Mouse (Mus musculus) forebrain, embryonic 16.5 days (tissue): ENCODE measurements around the gene Trappc12. TPM values are rescaled to one million over a fixed set of nuclear protein-coding genes. Genes with fewer than 3 reads are reported as not detected.
A peak's percentile ranks its signal among the peaks of the same experiment; 100 is the strongest.

Experiments
- ATAC-seq: fragments of 200-750 bp; cut with Nextera tagmentation; 2 replicates; pipeline ENCODE4 v1.8.0; 2017; ENCODE audit warnings: mild to moderate bottlenecking, moderate library complexity
- H3K27ac ChIP-seq: fragments of 300-500 bp; sonication (generic); 2 replicates; pipeline ENCODE4 v1.5.1; 2014; ENCODE audit warnings: low read length, control low read depth
- H3K27me3 ChIP-seq: fragments of 300-500 bp; sonication (generic); replicated peaks from 2 replicates; pipeline ENCODE4 v1.6.1; 2014; ENCODE audit warnings: low read length; ENCODE audit not compliant: control insufficient read depth, insufficient read depth
- H3K36me3 ChIP-seq: fragments of 300-500 bp; sonication (generic); 2 replicates; pipeline ENCODE4 v1.6.1; 2014; ENCODE audit not compliant: control insufficient read depth, insufficient read depth
- H3K4me1 ChIP-seq: fragments of 300-500 bp; sonication (generic); replicated peaks from 2 replicates; pipeline ENCODE4 v1.6.1; 2014; ENCODE audit warnings: low read length; ENCODE audit not compliant: control insufficient read depth, insufficient read depth
- H3K4me2 ChIP-seq: fragments of 300-500 bp; sonication (generic); 2 replicates; pipeline ENCODE4 v1.6.1; 2014; ENCODE audit warnings: mild to moderate bottlenecking, low read length, control low read depth
- H3K4me3 ChIP-seq: fragments of 300-500 bp; sonication (generic); replicated peaks from 2 replicates; pipeline ENCODE4 v1.5.1; 2014; ENCODE audit warnings: mild to moderate bottlenecking, low read length, control low read depth
- H3K9ac ChIP-seq: fragments of 300-500 bp; sonication (generic); replicated peaks from 2 replicates; pipeline ENCODE4 v1.6.1; 2014; ENCODE audit warnings: low read depth, low read length, control low read depth
- H3K9me3 ChIP-seq: fragments of 300-500 bp; sonication (generic); 2 replicates; pipeline ENCODE4 v1.6.1; 2016; ENCODE audit warnings: low read length; ENCODE audit not compliant: control insufficient read depth
- WGBS: fragments of 180-500 bp; shearing (Covaris S2); extraction: QIAGEN DNeasy Blood & Tissue Kit; methylation state at CpG from one replicate; pipeline ENCODE4 v1.1.7; 2014; 5-methylcytosine and 5-hydroxymethylcytosine counted together
- polyA plus RNA-seq: library from polyadenylated mRNA; unstranded; fragments of >200 nt; fragmentation: Nextera tagmentation; extraction: Ambion mirVana; gene quantifications from 2 replicates; pipeline ENCODE4 v1.2.1, GENCODE M21; 2015

Trappc12 gene
- polyA plus RNA-seq, 1 experiment from 2014 or later = 50.0 TPM

DNA sequence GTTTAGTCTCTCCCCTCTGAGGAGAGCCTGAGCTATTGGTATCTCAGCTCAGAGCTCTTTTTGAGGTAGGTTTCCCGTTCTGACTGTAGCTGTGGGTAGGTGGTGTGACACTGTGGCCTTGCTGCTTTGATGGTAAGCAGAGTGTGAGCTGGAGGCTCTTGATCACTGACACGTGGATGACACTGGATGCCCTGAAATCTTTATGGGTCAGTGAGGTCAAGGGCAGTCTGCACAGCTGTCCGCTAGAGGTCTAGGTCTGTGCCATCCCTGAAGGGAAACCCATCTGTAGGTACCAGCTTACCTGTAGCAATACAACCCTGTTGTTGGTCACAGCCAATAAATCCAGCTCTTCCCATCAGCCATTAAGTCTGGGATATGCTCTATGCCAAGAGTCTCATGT lies 64.5 kb downstream of the Trappc12 start:
- Histone ChIP-seq H3K4me1 (no peaks in the 10 kb centered on the region), H3K27ac (no peak overlapping the region), H3K9me3 (no peaks in the 10 kb centered on the region), H3K36me3 (peaks cover 5% of the 10 kb centered on the region), H3K9ac (no peak overlapping the region), H3K4me3 (no peak overlapping the region), H3K4me2 (no peak overlapping the region), H3K27me3 (no peaks in the 10 kb centered on the region)
- WGBS = 82% methylated on average over 3 of the region's 3 CpGs
- ATAC-seq = no peak

- Histone ChIP-seq H3K27ac (no peak overlapping the region), H3K9me3 (no peaks in the 10 kb centered on the region), H3K4me1 (no peaks in the 10 kb centered on the region), H3K4me2 (no peak overlapping the region), H3K27me3 (no peaks in the 10 kb centered on the region), H3K9ac (no peak overlapping the region), H3K36me3 (peaks cover 2% of the 10 kb centered on the region; the same call in 1 of the 2 replicates), H3K4me3 (no peak overlapping the region)
- WGBS = 93% methylated on average over 1 of the region's 1 CpGs
- ATAC-seq = no peak
Observed at GRCm38 (mm10) chr12:28684674-28685073, 65.6 kb downstream of the Trappc12 start.

DNA sequence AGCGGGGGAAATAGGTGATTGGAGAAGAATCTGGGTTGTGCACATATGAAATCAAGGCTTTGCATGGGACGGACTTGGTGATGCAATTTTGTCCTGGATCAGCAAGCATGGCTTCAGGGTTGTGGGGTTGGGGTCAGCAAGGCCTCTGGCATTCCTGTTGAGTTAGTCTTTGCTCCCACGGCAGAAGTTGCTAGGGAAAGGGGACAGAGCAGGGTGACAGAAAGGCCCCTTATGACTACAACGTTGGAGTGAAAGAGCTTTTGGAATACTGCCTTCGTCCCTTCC lies 74.4 kb downstream of the Trappc12 start:
- Histone ChIP-seq H3K27ac (peak overlapping the region; percentile 89), H3K4me2 (peak overlapping the region; percentile 64), H3K9me3 (no peaks in the 10 kb centered on the region), H3K4me1 (peaks cover 10% of the 10 kb centered on the region), H3K4me3 (peak overlapping the region; percentile 54), H3K27me3 (no peaks in the 10 kb centered on the region), H3K9ac (peak overlapping the region; percentile 69), H3K36me3 (no peaks in the 10 kb centered on the region)
- no peak for ATAC-seq
- 70% methylated on average over 5 of the region's 5 CpGs for WGBS

- Histone ChIP-seq H3K27ac (peak within 1 kb of the TSS; percentile 89), H3K36me3 (no peaks in the 10 kb centered on the region), H3K27me3 (no peaks in the 10 kb centered on the region), H3K9me3 (no peaks in the 10 kb centered on the region), H3K9ac (peak within 1 kb of the TSS; percentile 69), H3K4me3 (peak within 1 kb of the TSS; percentile 54), H3K4me1 (peaks cover 10% of the 10 kb centered on the region), H3K4me2 (peak within 1 kb of the TSS; percentile 64)
- WGBS = 3% methylated on average over 53 of the region's 53 CpGs
- peak; percentile 98 for ATAC-seq
Observed at GRCm38 (mm10) chr12:28675121-28675924, 74.9 kb downstream of the Trappc12 start, which contains the start of gene Adi1. Adi1 (plus strand) TSS chr12:28675231.

- WGBS = 90% methylated on average over 10 of the region's 10 CpGs
- Histone ChIP-seq H3K27me3 (no peaks in the 10 kb centered on the region), H3K4me2 (no peak overlapping the region), H3K4me3 (no peak overlapping the region), H3K4me1 (peaks cover 10% of the 10 kb centered on the region), H3K9ac (no peak overlapping the region), H3K36me3 (no peaks in the 10 kb centered on the region), H3K9me3 (no peaks in the 10 kb centered on the region), H3K27ac (no peak overlapping the region)
- no peak for ATAC-seq
Observed at GRCm38 (mm10) chr12:28674038-28674720, 76.1 kb downstream of the Trappc12 start.

GRCm38 (mm10) chr12:28667287-28667686 lies 83.0 kb downstream of the Trappc12 start:
- no peaks in the 10 kb centered on the region for H3K36me3 ChIP-seq
- H3K9ac ChIP-seq = no peak overlapping the region
- WGBS = 63% methylated on average over 8 of the region's 8 CpGs
- no peak overlapping the region for H3K4me2 ChIP-seq
- H3K27me3 ChIP-seq = no peaks in the 10 kb centered on the region
- H3K4me3 ChIP-seq = no peak overlapping the region
- no peaks in the 10 kb centered on the region for H3K9me3 ChIP-seq
- no peak for ATAC-seq
- no peaks in the 10 kb centered on the region for H3K4me1 ChIP-seq
- H3K27ac ChIP-seq = no peak overlapping the region

GRCm38 (mm10) chr12:28666734-28667133 lies 83.5 kb downstream of the Trappc12 start:
- Histone ChIP-seq H3K27ac (no peak overlapping the region), H3K4me1 (no peaks in the 10 kb centered on the region), H3K9me3 (no peaks in the 10 kb centered on the region), H3K9ac (no peak overlapping the region), H3K4me2 (no peak overlapping the region), H3K27me3 (no peaks in the 10 kb centered on the region), H3K36me3 (no peaks in the 10 kb centered on the region), H3K4me3 (no peak overlapping the region)
- no peak for ATAC-seq
- WGBS = 80% methylated on average over 4 of the region's 4 CpGs

DNA sequence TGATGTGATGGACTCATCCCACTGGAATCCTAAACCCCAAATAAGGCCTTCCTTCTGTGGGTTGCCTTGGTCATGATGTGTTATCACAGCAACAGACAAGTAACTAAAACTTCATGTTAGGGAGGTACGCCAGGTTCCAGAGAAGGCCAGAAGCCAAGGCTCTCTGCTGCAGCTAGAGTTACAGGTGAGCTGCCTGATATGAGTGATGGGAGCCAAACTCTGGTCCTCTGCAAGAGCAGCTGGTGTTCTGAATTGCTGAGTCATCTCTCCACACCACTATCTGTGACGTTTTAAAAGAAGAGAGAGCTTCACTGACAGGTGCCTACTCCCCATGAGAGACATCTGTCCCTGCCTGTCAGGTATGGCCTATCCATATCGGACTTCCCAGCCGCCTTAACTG lies 87.6 kb downstream of the Trappc12 start:
- whole genome bisulfite sequencing = 88% methylated on average over 4 of the region's 4 CpGs
- no peak overlapping the region for H3K9ac ChIP-seq
- H3K27me3 ChIP-seq = no peaks in the 10 kb centered on the region
- H3K9me3 ChIP-seq = no peaks in the 10 kb centered on the region
- peaks cover 12% of the 10 kb centered on the region for H3K36me3 ChIP-seq
- H3K4me1 ChIP-seq = no peaks in the 10 kb centered on the region
- ATAC-seq = no peak
- H3K4me2 ChIP-seq = no peak overlapping the region
- no peak overlapping the region for H3K4me3 ChIP-seq
- no peak overlapping the region for H3K27ac ChIP-seq

DNA sequence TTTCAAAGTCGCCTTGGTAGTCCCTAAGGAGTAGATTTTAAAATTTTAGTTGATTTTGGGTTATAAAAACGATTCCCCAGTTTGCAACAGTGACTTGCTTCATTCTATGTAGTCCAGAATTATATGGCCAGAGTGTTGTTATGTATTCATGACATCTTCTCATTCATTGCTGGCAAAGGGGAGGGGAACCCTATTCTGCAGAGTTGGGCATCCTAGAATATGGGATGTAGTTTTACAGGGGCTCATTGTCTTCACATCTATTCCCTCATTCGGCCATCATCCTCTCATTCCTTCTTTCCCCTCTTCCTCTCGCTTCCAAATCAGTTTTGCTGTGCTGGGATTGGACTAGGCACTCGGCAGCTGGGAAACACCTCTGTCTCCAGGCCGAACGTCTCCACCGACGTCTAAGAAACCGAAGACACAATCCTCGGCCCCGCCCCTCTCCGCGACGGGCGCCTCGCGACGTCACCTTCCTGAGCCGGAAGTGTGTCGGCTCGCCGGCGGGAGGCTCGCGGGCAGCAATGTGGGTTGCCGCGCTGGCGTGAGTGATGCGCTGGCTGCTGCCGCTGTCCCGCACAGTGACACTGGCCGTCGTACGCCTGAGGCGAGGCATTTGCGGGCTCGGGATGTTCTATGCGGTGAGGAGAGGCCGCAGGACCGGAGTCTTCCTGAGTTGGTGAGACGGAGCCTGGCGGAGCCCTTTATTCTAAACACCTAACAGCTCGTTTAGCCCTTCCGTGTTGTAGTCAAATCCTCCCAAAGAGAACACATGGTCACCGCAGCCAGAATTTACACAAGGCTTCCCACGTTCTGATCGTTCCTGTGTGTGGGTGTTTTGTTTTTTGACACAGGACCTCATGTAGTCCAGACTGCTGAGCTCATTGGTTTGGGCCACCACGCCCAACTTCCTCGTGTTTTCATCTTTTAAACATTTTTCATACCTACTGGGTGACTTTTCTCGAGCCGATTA lies 100.8 kb downstream of the Trappc12 start, which contains the start of gene Rnaseh1:
Rnaseh1 (plus strand) TSS at position 462 of the 970 bp plus-strand sequence.
- peak within 1 kb of the TSS; percentile 76 for H3K27ac ChIP-seq
- H3K4me1 ChIP-seq = peaks cover 7% of the 10 kb centered on the region
- H3K4me2 ChIP-seq = peak within 1 kb of the TSS; percentile 73
- no peaks in the 10 kb centered on the region; the same call in 1 of the 2 replicates for H3K36me3 ChIP-seq
- H3K9ac ChIP-seq = peak within 1 kb of the TSS; percentile 67
- H3K9me3 ChIP-seq = no peaks in the 10 kb centered on the region
- H3K4me3 ChIP-seq = peak within 1 kb of the TSS; percentile 72
- WGBS = 1% methylated on average over 52 of the region's 52 CpGs
- no peaks in the 10 kb centered on the region; the same call in 1 of the 2 replicates for H3K27me3 ChIP-seq
- peak; percentile 98 for ATAC-seq
